Mouse (Mus musculus) layer of hippocampus, postnatal 14 days (tissue): Measurements from ENCODE around the gene Mylk4. TPM values are rescaled to one million over a fixed set of nuclear protein-coding genes. Genes with fewer than 3 reads are reported as not detected.

ENCODE experiments used
- DNase-seq, 2 experiments: peaks; one replicate each; pipeline ENCODE4 v3.0.0; 2021 to 2022; ENCODE audit warnings: low spot score in 2 of 2, mixed read lengths in 1 of 2
- total RNA-seq, 2 experiments: library from RNA; stranded (reverse); gene quantifications; 2 replicates each; pipeline ENCODE4 v1.2.3; 2021

Mylk4 gene
- total RNA-seq, 2 experiments from 2014 or later = 0.62 to 0.64 TPM

DNA sequence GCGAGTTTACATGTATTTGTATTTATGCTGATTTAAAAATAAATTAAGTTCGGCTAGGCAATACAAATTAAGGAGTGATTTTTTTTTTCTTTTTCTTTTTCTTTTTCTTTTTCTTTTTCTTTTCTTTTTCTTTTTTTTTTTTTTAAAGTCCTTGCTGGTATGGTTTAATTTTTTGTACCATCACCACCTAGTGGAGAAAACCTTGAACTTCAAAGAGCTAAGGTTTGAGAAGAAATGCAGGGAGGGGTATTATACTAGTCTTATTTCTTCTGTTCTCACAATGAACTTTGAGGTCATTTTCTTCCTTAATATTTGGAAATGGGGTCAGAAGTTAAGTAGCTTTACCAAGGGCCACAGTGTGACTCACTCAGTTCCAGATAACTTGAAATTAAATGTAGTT lies 15.4 kb upstream of the Mylk4 start:
- DNase-seq = no peak

DNA sequence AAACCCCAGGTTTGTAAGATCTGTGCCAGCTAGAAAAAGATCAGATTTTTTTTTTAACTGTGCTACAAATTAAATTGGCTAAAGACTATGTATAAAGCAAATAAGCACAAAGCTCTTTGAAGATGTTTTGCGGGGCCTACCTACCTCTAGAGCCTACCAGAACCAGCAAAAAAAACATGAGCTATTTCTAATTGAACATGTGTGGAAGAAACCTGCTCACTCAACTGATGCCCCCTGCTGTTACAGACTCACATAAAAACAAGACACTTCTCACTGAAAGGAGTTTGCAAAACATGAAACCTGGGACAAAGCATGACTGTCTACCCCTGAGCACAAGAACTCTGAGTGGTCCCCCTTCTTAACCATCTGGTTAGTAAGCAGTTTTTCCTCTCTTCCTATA lies 13.3 kb upstream of the Mylk4 start:
- DNase-seq = no peak

DNA sequence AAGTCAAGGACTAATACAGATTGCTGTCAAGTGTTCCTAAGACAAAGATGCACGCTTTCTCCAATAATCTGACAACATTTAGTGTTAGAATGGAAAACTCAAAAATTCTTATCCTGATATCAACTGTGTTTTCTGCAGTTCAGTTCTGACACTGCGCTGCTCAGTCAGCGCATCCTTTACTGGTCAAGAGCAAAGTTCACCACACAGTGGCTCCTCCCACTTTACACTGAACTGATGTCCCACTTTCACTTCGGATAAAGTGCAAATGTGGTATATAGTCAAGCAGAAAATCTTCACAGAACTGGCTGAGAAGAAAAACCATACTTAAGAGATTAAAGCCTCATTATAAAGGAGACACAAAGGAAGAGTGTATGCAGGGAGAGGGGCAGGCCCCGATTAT lies 11.4 kb upstream of the Mylk4 start:
- DNase-seq = no peak

DNA sequence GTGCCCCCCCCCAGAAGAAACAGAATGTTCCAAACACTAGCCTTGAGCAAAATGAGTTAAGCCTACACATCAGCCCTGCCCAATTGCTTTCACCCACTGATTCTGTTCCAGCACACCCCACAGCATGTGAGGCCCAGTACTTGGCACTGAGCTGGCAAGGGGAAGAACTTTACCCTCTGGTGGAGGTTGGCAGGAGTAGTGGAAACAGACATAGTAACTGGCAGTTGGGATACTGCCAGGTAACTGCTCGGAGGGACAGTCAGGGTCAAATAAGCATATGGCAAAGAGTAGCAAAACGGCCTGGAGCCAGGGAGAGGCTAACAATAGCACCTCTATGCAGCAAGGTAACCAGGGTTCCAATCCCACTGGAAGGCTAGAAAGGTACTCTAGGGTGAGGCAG lies 10.9 kb upstream of the Mylk4 start:
- DNase-seq = no peak

DNA sequence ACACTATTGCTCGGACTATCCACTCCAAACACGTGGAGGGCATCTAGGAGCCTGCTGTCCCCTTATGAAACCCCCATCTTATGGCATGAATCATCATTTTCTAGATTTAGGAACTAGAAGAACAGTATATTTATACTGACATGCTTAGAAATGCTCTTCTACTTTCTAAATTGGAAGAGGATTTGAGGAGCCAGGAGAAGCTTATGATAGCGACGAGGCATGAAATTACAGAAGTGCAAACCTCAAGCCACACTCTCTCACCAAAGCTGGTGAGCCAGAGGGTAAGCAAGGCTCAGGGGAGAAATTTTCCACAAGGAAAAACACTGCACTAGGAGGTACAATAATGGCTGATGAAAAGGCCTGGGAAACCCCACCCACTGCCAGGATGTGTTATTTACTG lies 6.0 kb upstream of the Mylk4 start:
- DNase-seq = no peak

DNA sequence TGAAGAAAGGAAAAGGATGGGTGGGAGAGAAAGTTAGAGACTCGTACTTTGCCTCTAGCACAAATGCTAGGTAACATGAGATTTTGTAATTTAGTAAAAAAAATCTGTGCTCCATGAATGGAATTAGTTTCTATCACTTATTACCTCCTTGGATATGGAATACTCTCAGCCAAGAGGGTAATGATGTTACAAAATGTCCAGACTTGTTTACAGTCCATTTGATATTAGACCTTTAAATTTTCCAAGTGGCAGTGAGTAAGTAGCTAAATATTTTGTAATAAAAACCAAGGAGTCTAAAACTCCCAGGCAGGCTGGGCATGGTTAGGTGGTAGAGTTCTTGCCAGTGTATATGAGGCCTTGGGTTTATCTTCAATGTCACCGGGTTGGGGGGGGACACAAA lies 3.8 kb upstream of the Mylk4 start:
- DNase-seq = no peak

DNA sequence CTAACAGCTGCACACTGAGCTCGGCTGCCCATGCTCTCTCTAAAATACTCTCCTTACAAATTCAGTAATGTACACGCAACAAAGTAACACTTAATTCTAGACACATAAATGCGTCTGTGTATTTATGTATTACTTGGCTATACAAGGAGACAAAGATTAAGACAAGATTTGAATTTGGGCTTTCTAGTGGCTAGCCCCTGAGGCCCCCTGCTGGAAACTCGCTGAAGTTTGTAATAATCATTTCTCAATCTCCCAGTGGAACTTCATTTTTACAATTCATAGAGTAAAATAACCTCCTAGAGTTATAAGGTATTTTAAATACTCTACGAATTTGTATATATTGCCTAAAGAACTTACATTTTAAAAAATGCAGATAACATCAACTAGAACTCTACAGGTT lies 699 bp downstream of the Mylk4 start:
- DNase-seq = no peak

DNA sequence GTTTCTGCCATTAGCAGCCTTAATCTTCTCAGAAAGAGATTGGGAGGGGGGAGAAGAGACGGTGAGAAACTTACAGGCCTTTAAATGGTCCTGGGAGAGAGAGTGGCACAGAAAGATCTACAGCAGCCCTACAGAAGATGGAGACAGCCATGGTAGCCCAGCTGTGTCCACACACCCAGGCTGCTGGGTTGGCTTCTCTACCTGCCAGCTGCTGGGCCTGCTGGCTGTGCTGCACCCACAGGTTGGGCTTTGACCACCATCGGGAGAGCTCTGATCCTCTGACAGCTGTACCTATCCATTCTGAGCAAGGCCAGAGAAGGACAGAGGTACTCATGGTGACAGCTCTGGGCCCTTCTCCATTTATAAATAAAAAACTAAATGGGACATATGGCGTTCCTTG lies 4.9 kb downstream of the Mylk4 start:
- no peak for DNase-seq

DNA sequence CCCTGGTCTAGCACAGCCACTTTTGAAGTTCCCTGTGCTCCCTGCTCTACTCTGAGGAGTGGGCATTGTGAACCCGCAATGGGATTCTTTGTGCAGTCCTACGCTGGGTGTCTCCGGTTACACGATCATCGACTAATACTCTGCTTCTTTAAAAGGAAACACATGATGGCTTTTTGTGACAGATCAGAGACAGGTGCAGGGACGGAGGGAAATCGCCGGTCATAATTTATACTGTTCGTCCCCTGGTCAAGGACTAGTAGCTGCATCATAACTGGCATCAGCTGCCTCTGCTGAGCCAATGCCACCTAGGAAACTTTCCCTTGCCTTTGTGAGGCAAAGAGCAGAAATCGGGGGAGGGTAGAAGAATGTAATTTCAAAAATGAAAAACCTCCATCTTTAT lies 7.4 kb downstream of the Mylk4 start:
- DNase-seq = no peak

DNA sequence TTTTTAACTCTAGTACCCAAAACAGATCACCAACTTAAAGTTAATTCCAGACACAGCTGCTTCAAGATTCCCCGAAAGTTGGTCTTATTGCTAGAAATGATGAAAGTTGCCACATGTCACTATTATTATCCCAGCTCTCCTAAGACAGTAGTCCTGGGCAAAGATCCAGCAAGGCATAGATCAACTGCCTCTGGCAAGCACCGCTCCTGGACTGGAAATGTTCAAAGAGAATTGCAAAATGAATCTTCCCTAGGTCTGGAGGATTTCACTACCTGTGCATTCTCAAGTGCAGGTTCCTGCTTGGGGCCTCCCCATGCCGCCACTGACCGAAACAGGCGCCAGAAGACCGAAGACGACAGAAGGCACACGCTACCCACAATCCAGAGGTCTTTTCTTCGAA lies 7.9 kb downstream of the Mylk4 start:
- no peak for DNase-seq

DNA sequence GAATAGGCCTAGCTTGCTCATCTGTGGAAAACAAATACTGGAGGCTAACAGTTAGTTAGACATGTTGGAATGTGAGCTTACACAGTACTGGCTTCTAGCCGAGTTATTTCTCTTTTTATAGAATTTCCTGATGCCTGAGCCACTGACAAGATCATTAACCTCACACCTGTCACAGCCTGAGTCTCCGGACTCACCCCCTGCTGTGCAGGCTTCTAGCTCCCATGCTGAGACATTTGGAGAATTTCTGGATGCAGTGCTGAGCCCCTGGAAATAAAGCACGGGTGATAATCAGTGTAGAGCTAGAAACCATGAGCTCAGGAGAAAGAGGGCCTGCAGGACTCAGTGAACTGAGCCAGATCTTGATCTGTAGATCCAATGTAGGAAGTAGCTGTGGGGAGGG lies 13.8 kb downstream of the Mylk4 start:
- no peak for DNase-seq

DNA sequence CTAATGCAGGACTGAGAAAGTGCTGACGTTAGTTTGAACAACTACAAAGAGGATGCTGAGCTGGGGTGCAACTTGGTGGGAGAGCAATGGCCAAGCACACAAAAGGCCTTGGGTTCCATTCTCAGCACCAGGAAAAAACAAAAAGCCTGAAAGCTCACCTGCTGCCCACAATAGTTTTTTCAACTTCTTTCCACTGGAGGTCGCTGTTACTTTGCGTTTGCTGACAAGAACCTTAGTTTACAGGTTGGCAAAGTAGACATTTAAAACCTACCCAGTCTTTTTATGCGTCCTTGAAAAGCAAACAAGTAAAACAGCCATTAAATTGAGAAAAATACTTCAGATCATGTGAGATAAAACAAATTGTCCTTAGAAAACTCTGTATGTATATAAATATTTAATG lies 15.7 kb downstream of the Mylk4 start:
- DNase-seq = peak in 1 of 2 experiments; percentile 61

DNA sequence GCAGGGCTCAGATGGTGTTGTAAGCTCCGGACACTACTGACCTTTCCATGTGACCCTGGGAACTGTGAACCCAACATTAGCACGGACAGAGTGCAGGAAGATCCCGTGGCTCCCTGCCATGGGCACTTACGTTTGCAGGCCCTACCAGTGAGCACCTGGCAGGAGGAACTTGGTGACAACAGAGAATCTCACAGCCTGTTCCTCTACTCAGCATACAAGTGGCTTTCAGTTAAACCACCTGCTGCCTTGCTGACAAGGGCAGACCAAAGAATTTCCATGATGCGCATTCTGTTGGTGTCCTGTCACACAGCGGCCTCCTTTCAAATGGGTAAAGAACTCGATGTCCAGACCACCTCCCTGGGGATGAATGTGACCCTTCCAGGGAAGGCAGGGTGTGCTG lies 19.3 kb downstream of the Mylk4 start:
- no peak for DNase-seq

DNA sequence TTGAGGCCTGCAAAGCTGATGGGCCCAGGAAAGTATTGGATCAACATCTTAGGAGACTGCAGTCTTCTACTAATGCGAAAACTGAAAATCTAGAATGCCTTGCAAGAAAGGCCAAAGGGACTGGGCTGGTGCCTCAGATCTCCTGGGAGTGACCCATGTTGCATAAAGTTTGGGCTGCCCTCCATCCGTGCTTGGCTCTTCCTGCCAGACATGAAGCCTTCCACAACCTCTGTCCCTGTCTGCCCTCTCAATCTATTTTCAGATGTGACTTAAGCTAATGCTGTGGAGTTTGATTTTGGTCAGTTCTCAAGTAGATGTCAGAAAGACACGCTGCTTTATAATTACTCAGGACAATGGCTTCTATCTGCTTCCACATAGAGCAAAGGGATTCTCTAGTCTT lies 20.6 kb downstream of the Mylk4 start:
- no peak for DNase-seq

DNA sequence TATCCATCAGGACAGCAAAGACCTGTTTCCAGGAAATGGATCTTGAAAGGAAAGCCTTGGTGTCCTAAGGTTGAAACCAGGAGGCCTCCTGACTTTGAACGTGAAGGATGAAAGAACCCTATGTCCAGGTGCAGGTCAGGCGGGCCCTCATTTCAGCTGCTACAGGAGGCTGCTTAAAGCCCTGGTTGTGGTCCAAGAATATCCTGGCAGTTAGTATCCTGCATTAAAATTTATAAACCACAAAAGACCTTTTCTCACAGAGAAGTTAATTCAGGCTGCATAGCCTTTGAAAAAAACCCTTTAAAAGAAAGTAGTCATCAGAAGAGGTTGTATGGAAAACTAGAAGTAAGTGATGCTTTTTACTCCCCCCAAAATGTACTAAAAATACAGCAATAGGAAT lies 23.0 kb downstream of the Mylk4 start:
- DNase-seq = no peak

DNA sequence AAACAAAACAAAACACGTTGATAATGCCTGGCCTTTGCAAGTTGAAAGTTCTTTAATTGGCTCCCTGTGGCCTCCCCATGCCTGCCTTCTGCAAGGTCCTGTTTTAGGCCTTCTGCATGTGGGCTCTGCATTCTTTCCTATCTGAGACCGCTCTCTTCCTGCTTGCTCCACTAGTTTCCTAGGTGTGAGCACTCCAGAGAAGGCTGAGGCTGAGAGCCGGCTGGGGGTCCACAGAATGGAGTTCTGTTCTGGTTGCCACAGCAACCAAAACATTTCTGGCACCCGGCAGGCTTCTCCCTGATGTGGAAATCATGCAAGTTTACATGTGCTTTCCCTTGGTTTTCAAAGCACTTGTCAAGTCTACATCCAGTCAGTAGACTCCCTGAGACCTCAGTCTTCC lies 24.7 kb downstream of the Mylk4 start:
- peak in 1 of 2 experiments; percentile 22 for DNase-seq

DNA sequence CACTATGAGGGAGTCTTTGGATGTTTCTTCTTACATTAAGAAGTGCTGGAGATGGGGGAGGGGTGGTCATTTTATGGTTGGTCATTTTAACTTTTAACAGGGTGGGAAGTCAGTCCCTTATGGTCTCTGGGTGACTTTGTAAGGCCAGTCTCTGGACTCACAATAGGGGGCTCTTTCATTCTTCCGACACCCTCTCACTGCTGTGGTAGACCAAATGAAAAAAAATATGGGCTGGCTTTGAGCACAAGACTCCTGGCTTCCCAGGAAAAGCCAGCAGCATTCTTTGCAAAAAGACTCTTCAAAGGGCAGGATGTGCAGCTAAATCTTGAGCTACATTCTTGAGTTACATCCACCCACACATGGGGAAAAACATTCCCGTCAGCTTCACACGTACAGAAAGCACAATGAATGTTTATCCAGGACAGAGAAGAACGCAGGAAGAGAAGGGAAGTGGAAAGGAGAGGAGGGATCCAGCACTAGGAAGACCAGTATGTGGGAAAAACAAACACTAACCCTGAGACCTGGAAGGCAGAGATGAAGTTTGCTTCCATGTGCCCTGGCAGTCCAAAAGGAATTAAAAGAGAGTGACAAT lies 31.6 kb downstream of the Mylk4 start:
- DNase-seq = no peak

DNA sequence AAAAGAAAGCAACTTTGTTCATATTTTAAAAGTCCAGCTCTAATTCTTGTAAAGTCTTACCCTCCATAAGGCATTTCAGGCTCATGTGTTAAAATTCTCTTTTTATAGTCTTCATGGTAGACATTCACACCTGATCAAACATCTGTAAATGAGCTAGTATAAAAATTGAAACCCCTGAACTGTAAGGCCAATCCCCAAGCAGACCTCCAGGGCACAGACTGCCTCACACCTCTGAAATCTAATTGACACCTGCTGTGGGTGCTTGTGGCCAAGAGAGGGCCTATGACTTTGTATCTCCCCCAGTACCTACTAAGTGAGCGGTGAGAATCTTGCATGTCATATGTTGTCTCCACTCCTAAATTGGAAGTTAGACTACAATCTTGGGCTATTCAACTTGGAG lies 33.2 kb downstream of the Mylk4 start:
- no peak for DNase-seq

DNA sequence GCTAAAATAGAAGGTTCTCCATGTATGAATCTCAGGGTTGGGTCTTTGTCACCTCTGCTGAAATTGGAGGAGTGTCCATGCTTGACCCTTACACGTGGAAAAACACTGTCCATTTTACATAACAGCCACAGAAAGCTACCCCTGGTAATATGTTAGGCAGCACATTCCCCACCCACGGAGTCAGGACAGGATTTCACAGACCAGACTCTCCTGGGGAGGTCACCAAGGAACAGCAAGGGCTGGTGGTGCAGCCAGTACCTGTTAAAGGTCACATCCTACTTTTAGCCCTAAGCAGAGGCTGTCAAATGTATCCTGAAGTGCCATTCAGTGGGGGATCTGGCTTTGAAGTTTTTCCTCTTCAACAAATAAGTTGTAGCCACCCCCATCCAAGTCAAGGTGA lies 35.3 kb downstream of the Mylk4 start:
- DNase-seq = no peak

DNA sequence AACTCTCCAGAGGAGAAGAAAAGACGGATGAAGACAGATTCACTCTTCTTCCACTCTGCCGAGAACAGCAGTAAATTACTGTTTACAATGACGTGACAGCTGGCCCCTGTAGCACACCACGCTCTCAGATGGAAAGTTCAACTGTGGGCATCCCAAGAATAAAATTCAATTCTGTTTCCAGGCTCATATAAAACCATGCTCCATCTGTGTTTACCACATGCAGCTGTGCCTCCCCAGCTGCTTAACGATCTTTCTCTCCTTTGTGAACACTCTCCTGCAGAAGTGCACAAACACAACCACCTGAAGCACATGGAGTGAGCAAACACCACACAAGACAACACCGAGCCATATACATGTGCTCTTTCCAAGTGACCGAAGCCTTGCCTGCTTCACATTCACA lies 42.6 kb downstream of the Mylk4 start:
- DNase-seq = peak in 1 of 2 experiments; percentile 17

DNA sequence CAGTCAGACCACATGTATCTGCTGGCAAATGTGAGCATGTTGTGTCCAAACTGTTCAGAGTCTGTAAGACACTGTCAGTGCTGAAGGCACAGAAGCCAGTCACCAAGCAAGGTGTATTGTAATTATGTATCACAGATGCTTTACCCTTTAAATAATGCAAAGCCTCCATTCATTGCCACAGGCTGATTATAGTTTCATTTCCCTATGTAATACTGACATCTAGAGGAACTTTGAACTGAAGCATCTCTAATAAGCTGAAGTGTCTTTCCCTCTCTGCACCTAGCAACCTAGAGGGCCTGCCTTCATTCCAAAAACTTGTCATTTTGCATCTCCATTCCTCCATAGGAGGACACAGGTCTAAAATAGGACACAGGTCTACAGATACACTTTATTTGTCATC lies 52.5 kb downstream of the Mylk4 start:
- peak in 1 of 2 experiments; percentile 18 for DNase-seq

DNA sequence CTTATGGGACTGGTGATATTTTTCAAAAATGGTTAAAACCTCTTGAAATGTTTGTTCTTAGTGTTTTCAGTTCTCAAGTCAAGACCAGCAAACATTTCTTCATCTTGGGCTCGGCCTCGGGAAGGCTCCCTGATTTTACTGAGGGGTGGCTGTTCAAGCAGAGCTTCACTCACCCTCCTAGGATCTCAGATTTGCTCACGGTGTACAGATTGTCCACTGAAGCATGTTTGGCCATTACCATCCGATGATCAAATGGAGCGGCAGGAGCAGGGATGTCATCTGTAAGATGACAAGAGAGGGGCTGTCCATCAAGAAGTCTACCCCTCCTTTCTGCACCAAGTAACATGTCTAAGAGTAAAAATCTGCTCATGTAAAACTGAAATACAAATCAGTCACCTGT lies 59.1 kb downstream of the Mylk4 start:
- no peak for DNase-seq

DNA sequence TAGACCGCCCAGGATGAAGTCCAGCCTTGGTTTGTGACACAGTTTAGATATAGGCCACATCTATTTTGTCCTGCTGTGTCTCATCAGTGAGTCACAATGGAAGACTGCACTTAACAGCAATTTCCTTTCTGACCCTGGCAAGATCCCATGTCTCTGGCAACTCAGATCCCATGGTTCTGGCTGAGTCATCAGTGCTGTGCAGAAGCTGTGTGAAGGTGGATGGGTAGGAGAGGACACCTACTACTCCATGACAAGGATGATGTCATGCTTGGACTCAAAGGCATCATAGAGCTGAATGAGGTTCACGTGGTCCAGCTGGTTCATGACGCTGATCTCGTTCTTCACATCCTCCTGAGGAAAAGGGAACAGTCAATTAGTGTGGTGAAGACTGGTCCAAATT lies 62.0 kb downstream of the Mylk4 start:
- no peak for DNase-seq

DNA sequence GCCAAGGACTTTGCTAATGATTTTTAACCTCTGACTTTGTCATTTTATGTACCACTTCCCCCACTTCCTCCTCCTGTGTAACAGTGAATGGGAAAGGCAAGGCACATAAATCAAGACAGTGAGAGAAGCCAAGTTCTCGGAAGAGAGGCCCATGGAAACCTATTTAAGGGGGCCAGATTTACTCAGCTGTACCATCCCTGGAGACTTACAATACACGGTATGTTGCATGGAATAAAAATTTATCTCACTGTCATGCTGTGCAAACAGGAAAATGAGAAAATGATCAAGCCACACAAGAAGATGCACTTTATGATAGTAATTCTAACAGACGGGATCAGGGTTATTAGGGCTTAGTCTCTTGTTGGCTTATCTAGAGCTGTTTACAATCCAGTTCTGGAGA lies 64.5 kb downstream of the Mylk4 start:
- DNase-seq = no peak
